ENCODE assay signal across 9 mouse cellular contexts in the genomic region with DNA sequence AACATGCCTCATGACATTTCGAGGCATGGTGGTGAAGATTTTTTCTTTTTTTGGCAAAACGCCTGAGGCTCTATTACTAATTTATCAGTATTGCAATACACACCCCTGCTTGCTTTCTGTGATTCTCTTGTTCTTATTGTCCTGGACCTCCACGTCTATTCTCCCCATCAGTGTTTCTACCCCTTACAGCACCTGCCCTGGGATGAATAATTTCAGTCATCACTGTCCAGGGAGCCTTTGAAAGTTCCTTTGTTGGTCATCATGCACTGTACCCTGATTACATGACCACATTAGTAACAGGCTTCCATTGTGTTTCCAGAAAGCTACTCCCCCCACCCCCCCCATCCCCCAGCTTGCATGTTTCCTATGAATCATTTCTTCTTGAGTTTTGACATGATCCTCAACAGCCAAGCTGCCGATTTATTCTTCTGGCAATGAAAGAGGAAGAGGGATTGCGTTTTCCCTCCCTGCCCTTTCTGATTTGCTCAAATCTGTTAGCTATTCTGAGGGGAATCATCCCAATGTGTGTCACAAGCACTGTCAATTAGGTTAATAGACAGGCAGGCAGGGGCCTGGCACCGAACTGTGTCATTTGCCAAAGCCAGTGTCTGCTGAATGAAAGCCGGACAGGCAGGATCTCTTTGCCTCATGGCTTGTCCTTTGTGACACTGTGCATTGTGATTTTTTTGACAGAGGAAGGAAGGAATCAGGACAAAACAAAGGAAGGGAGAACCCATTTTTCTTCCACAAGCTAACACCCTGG.
DNase-seq lines count a peak whose midpoint lies in the region; ATAC-seq lines count a peak whose summit lies in the region.
"Had no signal": no experiment of that assay in that cellular context is flagged by ENCODE, and none has a peak within 500 bp of the region (broad histone marks: within the 10 kb centered on the region; RNA-seq: fewer than 3 reads in every experiment).

No protein-coding gene starts in this region.

- peak; percentile 41; the same call in 1 of the 2 replicates for ATAC-seq in embryonic facial prominence, embryonic 14.5 days (ENCODE audit: low read depth)
- ATAC-seq: activated CD4-positive, CD25-positive, alpha-beta regulatory T cell, adult 4 months had no signal

- H3K4me2 ChIP-seq in embryonic facial prominence, embryonic 14.5 days (ENCODE audit: low read depth, low read length), result no peak overlapping the region

- no peaks in the 10 kb centered on the region for H3K9me3 ChIP-seq in embryonic facial prominence, embryonic 14.5 days (ENCODE audit: control insufficient read depth, low read length)
- no peaks in the 10 kb centered on the region for H3K9me3 ChIP-seq in embryonic facial prominence, embryonic 10.5 days

- H3K9ac ChIP-seq in embryonic facial prominence, embryonic 14.5 days (ENCODE audit: low read depth, low read length), result no peak overlapping the region

- no peak overlapping the region for H3K4me3 ChIP-seq in embryonic facial prominence, embryonic 14.5 days (ENCODE audit: low read depth, low read length)
- no peak overlapping the region for H3K4me3 ChIP-seq in embryonic facial prominence, embryonic 10.5 days

- H3K4me1 ChIP-seq in embryonic facial prominence, embryonic 14.5 days (ENCODE audit: control insufficient read depth, insufficient read depth, low read length), result no peaks in the 10 kb centered on the region
- H3K4me1 ChIP-seq in embryonic facial prominence, embryonic 10.5 days, result peaks cover 5% of the 10 kb centered on the region; the same call in 1 of the 2 replicates

- DNase-seq in embryonic facial prominence, embryonic 14.5 days (ENCODE audit: low spot score), result peak; percentile 48
- no peak for DNase-seq in embryonic facial prominence, embryonic 10.5 days (ENCODE audit: low spot score)
- DNase-seq in right cerebral cortex, postnatal 10 days (ENCODE audit: low spot score in 2 of 2), result peak; percentile 26 to 31
- no peak for DNase-seq in right cerebral cortex, adult 2 months (ENCODE audit: low spot score in 2 of 2)
- peak; percentile 21 for DNase-seq in lung, postnatal 36 days
- DNase-seq in adipocyte (ENCODE audit: low spot score), result no peak
- DNase-seq in urinary bladder, adult 2 months (ENCODE audit: low spot score), result no peak
- no peak for DNase-seq in thymus, postnatal 4 days

- no peaks in the 10 kb centered on the region for H3K27me3 ChIP-seq in embryonic facial prominence, embryonic 14.5 days (replicated peaks; ENCODE audit: control insufficient read depth, insufficient read depth, low read length)
- H3K27me3 ChIP-seq in embryonic facial prominence, embryonic 10.5 days (replicated peaks; ENCODE audit: low read depth, poor library complexity, severe bottlenecking), result no peaks in the 10 kb centered on the region

- WGBS in embryonic facial prominence, embryonic 14.5 days, result 65% methylated on average over 7 of the region's 7 CpGs
- WGBS in embryonic facial prominence, embryonic 10.5 days, result 67% methylated on average over 7 of the region's 7 CpGs

- no peaks in the 10 kb centered on the region for H3K36me3 ChIP-seq in embryonic facial prominence, embryonic 14.5 days (ENCODE audit: control insufficient read depth, insufficient read depth, low read length)
- H3K36me3 ChIP-seq in embryonic facial prominence, embryonic 10.5 days (replicated peaks), result no peaks in the 10 kb centered on the region

- H3K27ac ChIP-seq in embryonic facial prominence, embryonic 14.5 days (replicated peaks; ENCODE audit: low read depth, low read length), result no peak overlapping the region
- no peak overlapping the region; the same call in 1 of the 2 replicates for H3K27ac ChIP-seq in embryonic facial prominence, embryonic 10.5 days (replicated peaks)

Comparison
In these comparisons a context has a peak if more than half of its experiments do, and no peak if none do; other contexts are left out.
1. DNase-seq: peak in embryonic facial prominence, embryonic 14.5 days (single experiment), right cerebral cortex, postnatal 10 days (2 of 2) and lung, postnatal 36 days (single experiment); none in embryonic facial prominence, embryonic 10.5 days (single experiment), right cerebral cortex, adult 2 months (0 of 2), adipocyte (single experiment), urinary bladder, adult 2 months (single experiment) and thymus, postnatal 4 days (single experiment).